In the genomic region with DNA sequence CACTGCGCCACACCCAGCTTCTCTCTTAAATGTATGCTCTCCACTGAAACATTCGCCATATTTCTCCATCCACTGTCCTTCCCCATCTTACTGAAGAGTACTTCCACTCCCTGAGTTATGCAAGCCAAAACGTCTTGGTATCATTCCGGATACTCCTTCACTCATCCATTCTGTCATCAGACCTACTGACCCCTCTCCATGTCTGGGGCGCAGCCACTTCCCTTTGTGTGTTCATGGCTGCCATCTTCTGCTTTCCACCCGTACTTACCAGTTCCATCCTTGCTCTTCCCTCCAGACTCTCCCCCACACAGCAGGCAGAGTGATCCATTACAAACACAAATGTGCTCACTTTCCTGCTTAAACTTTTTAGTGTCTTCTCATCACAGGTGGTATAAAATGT, we compare ENCODE assay signal across 24 mouse cellular contexts. TPM values are rescaled to one million over a fixed set of nuclear protein-coding genes. Genes with fewer than 3 reads are reported as not detected.
DNase-seq lines count a peak whose midpoint lies in the region; ATAC-seq and TF ChIP-seq lines count a peak whose summit lies in the region.
"Had no signal": no experiment of that assay in that cellular context is flagged by ENCODE, and none has a peak within 500 bp of the region (broad histone marks: within the 10 kb centered on the region; RNA-seq: fewer than 3 reads in every experiment).

No protein-coding gene starts in this region.

- no peak overlapping the region for H3K27ac ChIP-seq in heart, embryonic 12.5 days (ENCODE audit: poor library complexity, severe bottlenecking)
- H3K27ac ChIP-seq: embryonic facial prominence, embryonic 10.5 days; embryonic facial prominence, embryonic 12.5 days; forebrain, embryonic 13.5 days had no signal

- ATAC-seq in heart, embryonic 12.5 days (ENCODE audit: insufficient number of reproducible peaks, low FRiP score) = no peak
- peak; percentile 29; the same call in 1 of the 2 replicates for ATAC-seq in granulocyte monocyte progenitor cell, adult 5-6 weeks (replicated peaks; ENCODE audit: poor library complexity, severe bottlenecking)
- peak; percentile 68 for ATAC-seq in monocyte, adult 5-6 weeks (replicated peaks; ENCODE audit: insufficient number of reproducible peaks, low FRiP score, low TSS enrichment, poor library complexity, severe bottlenecking)
- ATAC-seq: activated CD4-positive, CD25-positive, alpha-beta regulatory T cell, adult 4 months; CD4-positive, CD25-positive, alpha-beta regulatory T cell, adult 4 months; forebrain, embryonic 13.5 days; Patski had no signal

- DNase-seq in heart, adult 11 months = peak; percentile 81
- DNase-seq in lung, postnatal 36 days = peak; percentile 40
- DNase-seq in lung, adult 2 months = no peak
- DNase-seq in layer of hippocampus, adult 8-10 months (ENCODE audit: low spot score in 2 of 2) = no peak
- DNase-seq: adrenal gland, adult 8-10 months; adrenal gland, postnatal 14 days; adrenal gland, postnatal 36 days; B cell, adult 2 months; cerebellum, adult 11-12 months; cerebellum, adult 2 months; cerebellum, adult 9-10 months; cerebellum, postnatal 10 days; cerebellum, postnatal 25 days had no signal

- no peaks in the 10 kb centered on the region for H3K4me1 ChIP-seq in heart, embryonic 12.5 days (replicated peaks)
- no peaks in the 10 kb centered on the region for H3K4me1 ChIP-seq in lung, adult 2 months (ENCODE audit: control insufficient read depth, insufficient read depth, low read length)

- no peaks in the 10 kb centered on the region for H3K36me3 ChIP-seq in heart, embryonic 12.5 days
- H3K36me3 ChIP-seq: embryonic facial prominence, embryonic 10.5 days; embryonic facial prominence, embryonic 12.5 days; G1E had no signal

- no peak for TF ChIP-seq CTCF in lung, adult 2 months (IDR thresholded peaks at IDR 0.05; ENCODE audit: insufficient read depth, low read length)

- no peak overlapping the region for H3K4me3 ChIP-seq in heart, embryonic 12.5 days
- no peak overlapping the region for H3K4me3 ChIP-seq in lung, adult 2 months (replicated peaks; ENCODE audit: extremely low read depth, low read depth, low read length)
- H3K4me3 ChIP-seq: embryonic facial prominence, embryonic 10.5 days; embryonic facial prominence, embryonic 12.5 days; forebrain, embryonic 13.5 days had no signal

- H3K4me2 ChIP-seq in heart, embryonic 12.5 days = no peak overlapping the region
- H3K4me2 ChIP-seq: embryonic facial prominence, embryonic 12.5 days; forebrain, embryonic 13.5 days had no signal

- H3K9ac ChIP-seq in heart, embryonic 12.5 days = no peak overlapping the region
- H3K9ac ChIP-seq: embryonic facial prominence, embryonic 12.5 days; forebrain, embryonic 13.5 days had no signal

- 75% methylated on average over 6 of the region's 6 CpGs for WGBS in heart, embryonic 12.5 days
- WGBS in lung, adult 2 months = 79% methylated on average over 6 of the region's 6 CpGs

- H3K9me3 ChIP-seq in heart, embryonic 12.5 days (replicated peaks) = no peaks in the 10 kb centered on the region
- H3K9me3 ChIP-seq: embryonic facial prominence, embryonic 10.5 days; embryonic facial prominence, embryonic 12.5 days; forebrain, embryonic 13.5 days had no signal

- TF ChIP-seq POLR2A in lung, adult 2 months (IDR thresholded peaks at IDR 0.05; ENCODE audit: borderline replicate concordance, extremely low read depth, low read depth, low read length) = no peak

- peaks cover 13% of the 10 kb centered on the region for H3K27me3 ChIP-seq in heart, embryonic 12.5 days (replicated peaks)

RNA-seq across cellular contexts. Expression of gene Fam78b, which starts 6.1 kb away (rescaled TPM):
- polyA plus RNA-seq in heart, embryonic 12.5 days (2016; fragmentation: Nextera tagmentation; extraction: Ambion mirVana) = 0.91 and 1.0 TPM in 2 replicates
- 2.9 and 3.8 TPM in 2 replicates for polyA plus RNA-seq in lung, adult 2 months (2012; rRNA removed)
- total RNA-seq in granulocyte monocyte progenitor cell, adult 5-6 weeks (2014; fragmentation: Nextera tagmentation) = 1.9 TPM in 1 of 2 replicates, not detected in the other
- total RNA-seq in granulocyte monocyte progenitor cell, adult 5-6 weeks (2017) = not detected in 2 replicates
- 2.5 to 8.2 TPM (median 7.3 TPM) in 3 replicates for total RNA-seq in monocyte, adult 5-6 weeks (2017)
- total RNA-seq in layer of hippocampus, adult 8-10 months (2022) = 10 to 100 TPM; 21.8 to 27.5 (median 23.6) TPM
- total RNA-seq: CH12.LX had no signal
- polyA plus RNA-seq: activated CD4-positive, CD25-positive, alpha-beta regulatory T cell, adult 4 months; G1E; Patski had no signal

Comparison
In these comparisons a context has a peak if more than half of its experiments do, and no peak if none do; other contexts are left out.
1. DNase-seq: peak in heart, adult 11 months (single experiment) and lung, postnatal 36 days (single experiment); none in lung, adult 2 months (single experiment) and layer of hippocampus, adult 8-10 months (0 of 2).